Mouse (Mus musculus): ENCODE results near the gene Cdkn1b. TPM values are rescaled to one million over a fixed set of nuclear protein-coding genes. Genes with fewer than 3 reads are reported as not detected.

Cdkn1b gene
- polyA plus RNA-seq, 2 experiments = 18.8 to 29.8 TPM

GRCm38 (mm10) chr6:134877276-134877675, 42.9 kb upstream of the Cdkn1b start:
- WGBS = 88% methylated on average over 4 of the region's 4 CpGs
- DNase-seq (ENCODE audit: low spot score) (no peak), ATAC-seq (ENCODE audit: low FRiP score, low read depth) (no peak)
- Histone ChIP-seq H3K9me3 (ENCODE audit: control insufficient read depth, low read length) (no peaks in the 10 kb centered on the region), H3K4me2 (replicated peaks; ENCODE audit: low read depth, low read length, severe bottlenecking) (no peak overlapping the region), H3K4me1 (ENCODE audit: control insufficient read depth, insufficient read depth, low read length) (no peaks in the 10 kb centered on the region), H3K36me3 (ENCODE audit: control insufficient read depth, insufficient read depth, low read length) (no peaks in the 10 kb centered on the region), H3K27me3 (ENCODE audit: control insufficient read depth, insufficient read depth, low read length) (no peaks in the 10 kb centered on the region), H3K4me3 (replicated peaks; ENCODE audit: low read length) (no peak overlapping the region), H3K27ac (replicated peaks; ENCODE audit: low read depth, low read length) (no peak overlapping the region), H3K9ac (ENCODE audit: low read depth, low read length, severe bottlenecking) (no peak overlapping the region)
- no peak for TF ChIP-seq POLR2A (IDR thresholded peaks at IDR 0.05; ENCODE audit: borderline replicate concordance, extremely low read depth, insufficient read depth, insufficient read length)

GRCm38 (mm10) chr6:134877892-134878291, 42.3 kb upstream of the Cdkn1b start:
- no peak overlapping the region for H3K27ac ChIP-seq (replicated peaks; ENCODE audit: low read depth, low read length)
- H3K36me3 ChIP-seq (ENCODE audit: control insufficient read depth, insufficient read depth, low read length) = no peaks in the 10 kb centered on the region
- no peaks in the 10 kb centered on the region for H3K27me3 ChIP-seq (ENCODE audit: control insufficient read depth, insufficient read depth, low read length)
- no peak for DNase-seq (ENCODE audit: low spot score)
- H3K9ac ChIP-seq (ENCODE audit: low read depth, low read length, severe bottlenecking) = no peak overlapping the region
- H3K9me3 ChIP-seq (ENCODE audit: control insufficient read depth, low read length) = no peaks in the 10 kb centered on the region
- WGBS = 78% methylated on average over 1 of the region's 1 CpGs
- no peak for ATAC-seq (ENCODE audit: low FRiP score, low read depth)
- no peak for TF ChIP-seq POLR2A (IDR thresholded peaks at IDR 0.05; ENCODE audit: borderline replicate concordance, extremely low read depth, insufficient read depth, insufficient read length)
- H3K4me1 ChIP-seq (ENCODE audit: control insufficient read depth, insufficient read depth, low read length) = no peaks in the 10 kb centered on the region
- no peak overlapping the region for H3K4me2 ChIP-seq (replicated peaks; ENCODE audit: low read depth, low read length, severe bottlenecking)
- no peak overlapping the region for H3K4me3 ChIP-seq (replicated peaks; ENCODE audit: low read length)

- no peak for DNase-seq (ENCODE audit: low spot score)
- Histone ChIP-seq H3K36me3 (ENCODE audit: control insufficient read depth, insufficient read depth, low read length) (no peaks in the 10 kb centered on the region), H3K4me1 (ENCODE audit: control insufficient read depth, insufficient read depth, low read length) (no peaks in the 10 kb centered on the region), H3K4me2 (replicated peaks; ENCODE audit: low read depth, low read length, severe bottlenecking) (no peak overlapping the region), H3K9ac (ENCODE audit: low read depth, low read length, severe bottlenecking) (no peak overlapping the region), H3K9me3 (ENCODE audit: control insufficient read depth, low read length) (no peaks in the 10 kb centered on the region), H3K27ac (replicated peaks; ENCODE audit: low read depth, low read length) (no peak overlapping the region), H3K4me3 (replicated peaks; ENCODE audit: low read length) (no peak overlapping the region), H3K27me3 (ENCODE audit: control insufficient read depth, insufficient read depth, low read length) (no peaks in the 10 kb centered on the region)
- WGBS = 91% methylated on average over 5 of the region's 5 CpGs
- no peak for ATAC-seq (ENCODE audit: low FRiP score, low read depth)
- TF ChIP-seq POLR2A (IDR thresholded peaks at IDR 0.05; ENCODE audit: borderline replicate concordance, extremely low read depth, insufficient read depth, insufficient read length) = no peak
Measured at GRCm38 (mm10) chr6:134879556-134879955, 40.6 kb upstream of the Cdkn1b start.

GRCm38 (mm10) chr6:134880046-134880445, 40.2 kb upstream of the Cdkn1b start:
- Histone ChIP-seq H3K9ac (ENCODE audit: low read depth, low read length, severe bottlenecking) (no peak overlapping the region), H3K9me3 (ENCODE audit: control insufficient read depth, low read length) (no peaks in the 10 kb centered on the region), H3K36me3 (ENCODE audit: control insufficient read depth, insufficient read depth, low read length) (no peaks in the 10 kb centered on the region), H3K4me1 (ENCODE audit: control insufficient read depth, insufficient read depth, low read length) (no peaks in the 10 kb centered on the region), H3K4me3 (replicated peaks; ENCODE audit: low read length) (no peak overlapping the region), H3K27me3 (ENCODE audit: control insufficient read depth, insufficient read depth, low read length) (no peaks in the 10 kb centered on the region), H3K27ac (replicated peaks; ENCODE audit: low read depth, low read length) (no peak overlapping the region), H3K4me2 (replicated peaks; ENCODE audit: low read depth, low read length, severe bottlenecking) (no peak overlapping the region)
- no peak for ATAC-seq (ENCODE audit: low FRiP score, low read depth)
- WGBS = 48% methylated on average over 2 of the region's 2 CpGs
- no peak for TF ChIP-seq POLR2A (IDR thresholded peaks at IDR 0.05; ENCODE audit: borderline replicate concordance, extremely low read depth, insufficient read depth, insufficient read length)
- no peak for DNase-seq (ENCODE audit: low spot score)

GRCm38 (mm10) chr6:134883661-134884060, 36.5 kb upstream of the Cdkn1b start:
- Histone ChIP-seq H3K36me3 (ENCODE audit: control insufficient read depth, insufficient read depth, low read length) (no peaks in the 10 kb centered on the region), H3K27ac (replicated peaks; ENCODE audit: low read depth, low read length) (no peak overlapping the region), H3K4me3 (replicated peaks; ENCODE audit: low read length) (no peak overlapping the region), H3K27me3 (ENCODE audit: control insufficient read depth, insufficient read depth, low read length) (no peaks in the 10 kb centered on the region), H3K4me1 (ENCODE audit: control insufficient read depth, insufficient read depth, low read length) (no peaks in the 10 kb centered on the region), H3K4me2 (replicated peaks; ENCODE audit: low read depth, low read length, severe bottlenecking) (no peak overlapping the region), H3K9ac (ENCODE audit: low read depth, low read length, severe bottlenecking) (no peak overlapping the region), H3K9me3 (ENCODE audit: control insufficient read depth, low read length) (no peaks in the 10 kb centered on the region)
- TF ChIP-seq POLR2A (IDR thresholded peaks at IDR 0.05; ENCODE audit: borderline replicate concordance, extremely low read depth, insufficient read depth, insufficient read length) = no peak
- ATAC-seq (ENCODE audit: low FRiP score, low read depth) (no peak), DNase-seq (ENCODE audit: low spot score) (no peak)
- WGBS = 84% methylated on average over 4 of the region's 4 CpGs

- Histone ChIP-seq H3K9me3 (ENCODE audit: control insufficient read depth, low read length) (no peaks in the 10 kb centered on the region), H3K27me3 (ENCODE audit: control insufficient read depth, insufficient read depth, low read length) (no peaks in the 10 kb centered on the region), H3K27ac (replicated peaks; ENCODE audit: low read depth, low read length) (no peak overlapping the region), H3K36me3 (ENCODE audit: control insufficient read depth, insufficient read depth, low read length) (no peaks in the 10 kb centered on the region), H3K4me1 (ENCODE audit: control insufficient read depth, insufficient read depth, low read length) (no peaks in the 10 kb centered on the region), H3K4me3 (replicated peaks; ENCODE audit: low read length) (no peak overlapping the region), H3K9ac (ENCODE audit: low read depth, low read length, severe bottlenecking) (no peak overlapping the region), H3K4me2 (replicated peaks; ENCODE audit: low read depth, low read length, severe bottlenecking) (no peak overlapping the region)
- no peak for DNase-seq (ENCODE audit: low spot score)
- 91% methylated on average over 2 of the region's 2 CpGs for WGBS
- no peak for TF ChIP-seq POLR2A (IDR thresholded peaks at IDR 0.05; ENCODE audit: borderline replicate concordance, extremely low read depth, insufficient read depth, insufficient read length)
- ATAC-seq (ENCODE audit: low FRiP score, low read depth) = no peak
Measured at GRCm38 (mm10) chr6:134885515-134885914, 34.7 kb upstream of the Cdkn1b start.

Data from limb, embryonic 14.5 days (tissue).